Mouse (Mus musculus): ENCODE measurements around the gene Tspyl3.
"Not testable (repeated sequence)": the region's sequence is repeated elsewhere in the genome, so short reads cannot be mapped to it uniquely, and the experiment has no call there.

Tspyl3 gene

GRCm38 (mm10) chr2:153224946-153225594 is at the start of gene Tspyl3:
Gene Tspyl3 (minus strand): TSS chr2:153225441.
- peak; percentile 39 to 78 for DNase-seq (ENCODE audit: low spot score in 2 of 2)

GRCm38 (mm10) chr2:153274919-153275247 is 49.6 kb upstream of the Tspyl3 start:
- DNase-seq (ENCODE audit: low spot score in 2 of 2) = no peak

- DNase-seq (ENCODE audit: low spot score in 2 of 2) = not testable (repeated sequence)
Measured at GRCm38 (mm10) chr2:153274200-153274918, 49.1 kb upstream of the Tspyl3 start.

GRCm38 (mm10) chr2:153270231-153270915 is 45.1 kb upstream of the Tspyl3 start:
- not testable (repeated sequence) for DNase-seq (ENCODE audit: low spot score in 2 of 2)

GRCm38 (mm10) chr2:153267331-153267730 is 42.1 kb upstream of the Tspyl3 start:
- DNase-seq (ENCODE audit: low spot score in 2 of 2) = no peak

- no peak for DNase-seq (ENCODE audit: low spot score in 2 of 2)
Measured at GRCm38 (mm10) chr2:153263053-153263452, 37.8 kb upstream of the Tspyl3 start.

GRCm38 (mm10) chr2:153259864-153260674 is 34.8 kb upstream of the Tspyl3 start:
- no peak for DNase-seq (ENCODE audit: low spot score in 2 of 2)

GRCm38 (mm10) chr2:153259030-153259863 is 34.0 kb upstream of the Tspyl3 start:
- DNase-seq (ENCODE audit: low spot score in 2 of 2) = no peak

- no peak for DNase-seq (ENCODE audit: low spot score in 2 of 2)
Measured at GRCm38 (mm10) chr2:153256604-153257003, 31.4 kb upstream of the Tspyl3 start.

GRCm38 (mm10) chr2:153249751-153250150 is 24.5 kb upstream of the Tspyl3 start:
- DNase-seq (ENCODE audit: low spot score in 2 of 2) = no peak

- no peak for DNase-seq (ENCODE audit: low spot score in 2 of 2)
Measured at GRCm38 (mm10) chr2:153242156-153242555, 16.9 kb upstream of the Tspyl3 start.

- DNase-seq (ENCODE audit: low spot score in 2 of 2) = peak; percentile 92 to 95
Measured at GRCm38 (mm10) chr2:153241250-153242014, 16.2 kb upstream of the Tspyl3 start, which contains the start of the genes Plagl2 and Pofut1. Gene Plagl2 (minus strand): TSS chr2:153241426. Gene Pofut1 (plus strand): TSS chr2:153241533.

- DNase-seq (ENCODE audit: low spot score in 2 of 2) = peak; percentile 74 to 85
Measured at GRCm38 (mm10) chr2:153240701-153241235, 15.5 kb upstream of the Tspyl3 start.

GRCm38 (mm10) chr2:153239860-153240480 is 14.7 kb upstream of the Tspyl3 start:
- no peak for DNase-seq (ENCODE audit: low spot score in 2 of 2)

- DNase-seq (ENCODE audit: low spot score in 2 of 2) = no peak
Measured at GRCm38 (mm10) chr2:153239021-153239859, 14.0 kb upstream of the Tspyl3 start.

GRCm38 (mm10) chr2:153238406-153238805 is 13.2 kb upstream of the Tspyl3 start:
- DNase-seq (ENCODE audit: low spot score in 2 of 2) = no peak

- no peak for DNase-seq (ENCODE audit: low spot score in 2 of 2)
Measured at GRCm38 (mm10) chr2:153237891-153238290, 12.7 kb upstream of the Tspyl3 start.

GRCm38 (mm10) chr2:153237193-153237592 is 12.0 kb upstream of the Tspyl3 start:
- DNase-seq (ENCODE audit: low spot score in 2 of 2) = no peak
